Mouse (Mus musculus): ENCODE data around the gene Bpifc.

GRCm38 (mm10) chr10:85954429-85954828 lies 57.3 kb downstream of the Bpifc start:
- TF ChIP-seq POLR2A (IDR thresholded peaks at IDR 0.05; ENCODE audit: insufficient read length, low read depth) (no peak), REST (IDR thresholded peaks at IDR 0.05; ENCODE audit: insufficient read depth, insufficient read length) (no peak), MYOD1 (IDR thresholded peaks at IDR 0.05; ENCODE audit: control insufficient read depth in 1 of 3, insufficient read length in 2 of 3, low read depth in 2 of 3) (no peak), TCF3 (IDR thresholded peaks at IDR 0.05; ENCODE audit: insufficient read length, low read depth) (no peak), MAX (IDR thresholded peaks at IDR 0.05; ENCODE audit: low read depth) (no peak), USF1 (IDR thresholded peaks at IDR 0.05; ENCODE audit: low read depth) (no peak), POLR2AphosphoS2 (IDR thresholded peaks at IDR 0.05; ENCODE audit: insufficient read length, low read depth) (no peak)
